Mouse (Mus musculus) bone marrow, adult 2 months (tissue): Measurements from ENCODE around the gene Tenm3.

Experiments
- CTCF ChIP-seq: fragments of 200-500 bp; IDR thresholded peaks from 2 replicates; pipeline ENCODE4 v1.5.1; 2011; ENCODE audit warnings: low read length, control low read depth; ENCODE audit not compliant: control insufficient read depth, insufficient read depth
- POLR2A ChIP-seq: fragments of 200-500 bp; IDR thresholded peaks from 2 replicates; pipeline ENCODE4 v1.6.1; 2011; ENCODE audit warnings: low read depth, mild to moderate bottlenecking, control low read depth, low read length, borderline replicate concordance; ENCODE audit not compliant: control insufficient read depth

DNA sequence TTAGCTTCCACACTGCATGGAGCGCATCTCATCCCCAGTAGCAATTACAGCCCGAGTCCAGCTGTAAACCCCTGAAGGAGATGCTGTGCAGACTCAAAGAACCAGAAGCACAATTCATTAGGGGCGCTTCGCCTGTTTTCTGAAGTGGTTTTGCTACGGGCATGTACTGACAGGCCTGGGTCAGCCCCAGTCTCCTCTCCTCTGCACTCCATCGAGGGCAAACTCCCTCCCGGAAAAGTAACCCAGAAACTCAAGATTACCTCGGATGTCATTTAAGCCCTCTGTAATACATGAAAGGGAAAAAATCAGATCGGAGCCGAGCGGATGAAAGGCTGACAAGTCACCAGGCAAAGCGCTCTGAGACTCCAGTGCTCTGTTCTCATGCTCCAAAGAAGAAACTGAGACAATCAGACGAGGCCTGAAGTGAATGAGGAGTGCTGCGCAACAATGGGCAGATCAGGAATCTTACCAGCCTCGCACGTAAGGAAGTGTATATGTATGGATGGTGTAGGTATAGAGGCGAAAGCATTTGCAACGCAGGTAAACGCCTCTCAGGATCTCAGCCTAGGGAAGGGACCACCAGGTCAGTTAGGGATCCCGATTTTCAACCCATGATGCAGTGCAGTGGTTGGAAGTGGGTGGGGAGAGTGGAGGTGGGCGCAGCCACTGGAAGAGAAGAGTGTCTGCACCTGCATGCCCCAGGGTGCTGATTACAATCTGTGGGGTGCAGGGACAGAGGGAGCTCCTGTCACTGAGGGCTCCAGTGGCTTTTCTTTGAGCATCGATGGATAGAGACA, 387.2 kb downstream of the Tenm3 start:
- no peak for TF ChIP-seq CTCF
- TF ChIP-seq POLR2A = no peak
